Mouse (Mus musculus): ENCODE results near the gene Smug1.

DNA sequence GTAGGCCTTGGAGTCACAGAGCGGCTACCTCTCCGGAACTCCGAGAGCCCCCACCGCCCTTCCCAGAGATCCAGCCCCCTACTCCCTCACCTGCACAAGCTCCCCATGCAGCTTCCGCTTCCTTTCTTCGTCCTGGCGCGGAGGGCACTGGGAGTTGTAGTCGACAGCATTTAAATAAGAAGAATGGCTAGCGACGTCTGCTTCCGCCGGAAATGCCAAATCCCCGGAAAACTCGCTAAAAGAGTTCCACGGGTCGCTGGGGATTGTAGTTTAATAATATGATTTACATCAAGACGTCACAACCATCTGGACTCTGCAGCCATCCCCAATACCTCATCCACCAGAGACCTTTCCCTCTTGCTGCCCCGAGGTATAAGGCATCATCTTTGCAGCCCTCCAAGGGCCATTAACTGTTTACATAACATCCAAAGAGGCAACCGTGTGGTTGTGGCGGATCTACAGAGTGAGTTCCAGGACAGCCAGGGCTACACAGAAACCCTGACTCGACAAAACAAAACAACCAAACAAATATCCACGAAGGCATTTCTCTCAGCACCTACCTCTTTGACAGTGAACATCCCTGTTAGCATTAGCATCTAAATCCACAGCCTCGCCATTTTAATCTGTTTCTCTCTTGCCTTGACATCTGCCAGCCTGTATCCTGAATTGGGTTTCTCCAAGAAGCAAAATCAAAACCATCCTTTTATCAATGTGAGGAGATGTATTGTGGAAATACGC lies 3.5 kb downstream of the Smug1 start:
- TF ChIP-seq CTCF (IDR thresholded peaks at IDR 0.05; ENCODE audit: low read depth, low read length) (no peak), POLR2A (IDR thresholded peaks at IDR 0.05; ENCODE audit: borderline replicate concordance, low read depth, low read length) (no peak)
